Mouse (Mus musculus) ES-Bruce4 (cell line): ENCODE measurements around the gene Zfp617.

Experiments
- CTCF ChIP-seq: IDR thresholded peaks from one replicate; pipeline ENCODE4 v1.8.1; 2011; ENCODE audit warnings: low read depth, low read length
- EP300 ChIP-seq: IDR thresholded peaks from 2 replicates; pipeline ENCODE4 v1.6.1; 2011; ENCODE audit warnings: low read depth, low read length; ENCODE audit not compliant: insufficient read depth
- POLR2A ChIP-seq: IDR thresholded peaks from one replicate; pipeline ENCODE4 v1.8.1; 2011; ENCODE audit warnings: low read length; ENCODE audit not compliant: insufficient read depth

DNA sequence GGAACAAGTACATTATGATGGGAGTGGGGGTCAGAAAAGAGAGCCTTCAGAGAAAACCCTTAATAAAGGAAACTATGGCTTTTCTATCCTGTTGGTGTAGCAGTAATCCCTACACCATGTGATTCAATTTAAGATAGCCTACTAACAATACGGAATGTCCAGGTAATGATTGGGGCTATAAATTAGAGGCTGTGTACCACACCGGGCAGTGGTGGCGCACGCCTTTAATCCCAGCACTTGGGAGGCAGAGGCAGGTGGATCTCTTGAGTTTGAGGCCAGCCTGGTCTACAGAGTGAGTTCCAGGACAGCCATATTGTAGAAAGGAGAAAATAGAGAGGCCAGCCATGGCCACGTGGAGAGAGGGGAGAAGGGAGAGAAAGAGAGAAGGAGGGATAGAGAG is 17.4 kb downstream of the Zfp617 start:
- TF ChIP-seq CTCF (no peak), POLR2A (no peak), EP300 (no peak)
